Mouse (Mus musculus): ENCODE data around the gene Slc5a1.

Slc5a1 gene

GRCm38 (mm10) chr5:33104025-33104481 lies at the start of gene Slc5a1:
Slc5a1 (plus strand) TSS chr5:33104219.
- no peak for DNase-seq

- no peak for DNase-seq
Observed at GRCm38 (mm10) chr5:33056126-33056765, 47.8 kb upstream of the Slc5a1 start.

- DNase-seq, result no peak
Observed at GRCm38 (mm10) chr5:33070071-33070470, 33.9 kb upstream of the Slc5a1 start.

GRCm38 (mm10) chr5:33076490-33077191 lies 27.4 kb upstream of the Slc5a1 start:
- DNase-seq, result no peak

GRCm38 (mm10) chr5:33082896-33083295 lies 21.1 kb upstream of the Slc5a1 start:
- no peak for DNase-seq

GRCm38 (mm10) chr5:33084599-33084998 lies 19.4 kb upstream of the Slc5a1 start:
- DNase-seq, result no peak

GRCm38 (mm10) chr5:33091342-33091741 lies 12.7 kb upstream of the Slc5a1 start:
- DNase-seq, result no peak

GRCm38 (mm10) chr5:33095315-33095714 lies 8.7 kb upstream of the Slc5a1 start:
- no peak for DNase-seq

GRCm38 (mm10) chr5:33102369-33103055 lies 1.5 kb upstream of the Slc5a1 start:
- no peak for DNase-seq

- DNase-seq, result no peak
Observed at GRCm38 (mm10) chr5:33104876-33105275, 857 bp downstream of the Slc5a1 start.

- DNase-seq, result no peak
Observed at GRCm38 (mm10) chr5:33105660-33106059, 1.6 kb downstream of the Slc5a1 start.

GRCm38 (mm10) chr5:33107056-33107455 lies 3.0 kb downstream of the Slc5a1 start:
- DNase-seq, result no peak

- no peak for DNase-seq
Observed at GRCm38 (mm10) chr5:33107778-33108405, 3.9 kb downstream of the Slc5a1 start.

GRCm38 (mm10) chr5:33121871-33122315 lies 17.9 kb downstream of the Slc5a1 start:
- no peak for DNase-seq

- no peak for DNase-seq
Observed at GRCm38 (mm10) chr5:33123658-33124057, 19.6 kb downstream of the Slc5a1 start.

GRCm38 (mm10) chr5:33125318-33125717 lies 21.3 kb downstream of the Slc5a1 start:
- DNase-seq, result no peak

- DNase-seq, result no peak
Observed at GRCm38 (mm10) chr5:33134132-33134531, 30.1 kb downstream of the Slc5a1 start.

- DNase-seq, result no peak
Observed at GRCm38 (mm10) chr5:33135611-33136010, 31.6 kb downstream of the Slc5a1 start.

GRCm38 (mm10) chr5:33142790-33143455 lies 38.9 kb downstream of the Slc5a1 start:
- DNase-seq, result no peak

GRCm38 (mm10) chr5:33144025-33144424 lies 40.0 kb downstream of the Slc5a1 start:
- DNase-seq, result no peak

GRCm38 (mm10) chr5:33146837-33147236 lies 42.8 kb downstream of the Slc5a1 start:
- no peak for DNase-seq

- DNase-seq, result no peak
Observed at GRCm38 (mm10) chr5:33147691-33148090, 43.7 kb downstream of the Slc5a1 start.

GRCm38 (mm10) chr5:33193567-33193966 lies 89.5 kb downstream of the Slc5a1 start:
- DNase-seq, result no peak

Data from thymus, adult 18-20 months (tissue).